Mouse (Mus musculus): ENCODE data around the gene Ttc3. TPM values are rescaled to one million over a fixed set of nuclear protein-coding genes. Genes with fewer than 3 reads are reported as not detected.

The Ttc3 gene
- polyA plus RNA-seq, 1 experiment, result 7.4 TPM

DNA sequence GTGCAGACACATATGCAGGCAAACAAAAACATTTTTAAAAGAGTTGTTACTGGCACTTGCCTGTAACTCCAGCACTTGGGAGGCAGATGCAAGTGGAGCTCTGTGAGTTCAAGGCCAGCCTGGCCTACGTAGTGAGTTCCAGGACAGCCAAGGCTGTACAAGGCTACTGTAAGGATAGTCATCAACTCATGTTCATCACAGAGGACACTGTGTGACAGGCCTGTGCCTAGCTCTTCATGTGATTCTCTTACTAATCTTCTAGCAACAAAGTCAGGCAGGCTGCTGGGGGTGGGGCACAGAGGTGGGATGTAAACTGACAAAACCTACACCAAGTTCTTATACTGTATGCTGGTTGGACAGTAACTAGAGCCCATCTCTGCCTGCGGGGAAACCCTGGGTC is 136.7 kb downstream of the Ttc3 start:
- Histone ChIP-seq H3K27me3 (ENCODE audit: control insufficient read depth, insufficient read depth, low read length) (no peaks in the 10 kb centered on the region), H3K4me1 (ENCODE audit: control insufficient read depth, insufficient read depth, insufficient read length, low read length) (no peaks in the 10 kb centered on the region), H3K36me3 (ENCODE audit: control insufficient read depth, insufficient read depth, low read length) (peaks cover 54% of the 10 kb centered on the region), H3K27ac (ENCODE audit: insufficient read depth, low read depth, low read length) (no peak overlapping the region), H3K4me3 (ENCODE audit: low read depth, low read length) (no peak overlapping the region)
- TF ChIP-seq POLR2A (IDR thresholded peaks at IDR 0.05; ENCODE audit: low read depth, low read length), result no peak
- no peak for TF ChIP-seq CTCF (IDR thresholded peaks at IDR 0.05; ENCODE audit: extremely low read depth, insufficient read length, insufficient replicate concordance, low read depth, low read length)
- WGBS, result 94% methylated on average over 2 of the region's 2 CpGs

DNA sequence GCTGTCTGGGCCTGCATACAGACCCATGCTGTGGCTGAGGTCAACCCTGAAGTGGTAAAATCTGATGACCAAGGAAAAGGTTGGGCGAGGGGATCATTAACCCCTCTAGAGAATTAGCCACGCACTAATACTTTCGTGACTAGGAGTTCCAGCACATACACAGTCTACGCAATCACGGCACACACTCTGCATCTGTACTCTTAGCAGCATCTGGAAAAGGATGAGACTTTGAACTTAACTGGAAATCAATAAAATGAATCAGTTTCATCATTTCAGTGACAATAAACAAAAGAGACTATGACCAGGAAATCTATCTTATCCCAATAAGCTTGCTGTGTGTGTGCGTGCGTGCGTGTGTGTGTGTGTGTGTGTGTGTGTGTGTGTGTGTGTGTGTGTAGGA is 138.4 kb downstream of the Ttc3 start:
- Histone ChIP-seq H3K36me3 (ENCODE audit: control insufficient read depth, insufficient read depth, low read length) (peaks cover 46% of the 10 kb centered on the region), H3K27ac (ENCODE audit: insufficient read depth, low read depth, low read length) (no peak overlapping the region), H3K27me3 (ENCODE audit: control insufficient read depth, insufficient read depth, low read length) (no peaks in the 10 kb centered on the region), H3K4me1 (ENCODE audit: control insufficient read depth, insufficient read depth, insufficient read length, low read length) (no peaks in the 10 kb centered on the region), H3K4me3 (ENCODE audit: low read depth, low read length) (no peak overlapping the region)
- WGBS, result 79% methylated on average over 8 of the region's 8 CpGs
- TF ChIP-seq POLR2A (IDR thresholded peaks at IDR 0.05; ENCODE audit: low read depth, low read length), result no peak
- TF ChIP-seq CTCF (IDR thresholded peaks at IDR 0.05; ENCODE audit: extremely low read depth, insufficient read length, insufficient replicate concordance, low read depth, low read length), result no peak

DNA sequence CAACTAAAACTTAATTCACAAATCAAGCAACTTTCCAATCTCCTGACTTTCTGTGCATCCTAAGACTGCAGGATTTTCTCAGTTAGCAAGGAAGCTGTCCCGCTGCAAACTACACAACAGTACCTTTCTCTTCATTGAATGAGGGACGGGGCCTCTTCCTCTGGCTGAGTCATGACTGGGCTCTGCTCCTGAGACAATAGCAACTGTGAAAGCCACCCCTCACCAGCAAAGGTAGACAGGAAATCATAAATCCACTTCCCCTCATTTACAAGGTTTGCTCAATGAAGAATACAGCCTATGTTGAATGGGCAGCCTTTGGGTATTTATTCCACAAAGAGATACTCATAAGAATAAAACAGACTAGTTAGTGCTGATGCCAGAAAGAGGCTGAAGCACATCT is 139.6 kb downstream of the Ttc3 start:
- Histone ChIP-seq H3K4me1 (ENCODE audit: control insufficient read depth, insufficient read depth, insufficient read length, low read length) (no peaks in the 10 kb centered on the region), H3K4me3 (ENCODE audit: low read depth, low read length) (no peak overlapping the region), H3K36me3 (ENCODE audit: control insufficient read depth, insufficient read depth, low read length) (peaks cover 36% of the 10 kb centered on the region), H3K27ac (ENCODE audit: insufficient read depth, low read depth, low read length) (no peak overlapping the region), H3K27me3 (ENCODE audit: control insufficient read depth, insufficient read depth, low read length) (no peaks in the 10 kb centered on the region)
- WGBS, result 88% methylated on average over 2 of the region's 2 CpGs
- no peak for TF ChIP-seq POLR2A (IDR thresholded peaks at IDR 0.05; ENCODE audit: low read depth, low read length)
- TF ChIP-seq CTCF (IDR thresholded peaks at IDR 0.05; ENCODE audit: extremely low read depth, insufficient read length, insufficient replicate concordance, low read depth, low read length), result no peak

DNA sequence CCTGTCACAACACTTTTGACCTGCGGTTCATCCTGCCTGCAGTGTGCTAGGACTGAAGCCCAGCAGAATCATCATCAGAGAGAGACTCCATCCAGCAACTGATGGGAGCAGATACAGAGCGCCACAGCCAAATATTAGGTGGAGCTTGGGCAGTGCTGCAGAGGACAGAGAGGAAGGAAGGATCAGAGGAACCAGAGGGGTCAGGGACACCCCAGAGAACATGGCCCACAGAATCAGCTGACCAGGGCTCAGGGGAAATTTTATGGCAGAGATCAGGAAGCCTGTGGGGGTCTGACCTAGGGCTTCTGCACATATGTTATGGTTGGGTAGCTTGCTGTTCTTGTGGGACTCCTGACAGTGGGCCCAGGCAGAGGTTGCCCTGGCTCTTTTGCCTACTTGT is 147.2 kb downstream of the Ttc3 start:
- TF ChIP-seq CTCF (IDR thresholded peaks at IDR 0.05; ENCODE audit: extremely low read depth, insufficient read length, insufficient replicate concordance, low read depth, low read length) (no peak), POLR2A (IDR thresholded peaks at IDR 0.05; ENCODE audit: low read depth, low read length) (no peak)
- no peaks in the 10 kb centered on the region for H3K27me3 ChIP-seq (ENCODE audit: control insufficient read depth, insufficient read depth, low read length)
- 81% methylated on average over 2 of the region's 2 CpGs for WGBS
- H3K27ac ChIP-seq (ENCODE audit: insufficient read depth, low read depth, low read length), result no peak overlapping the region
- no peaks in the 10 kb centered on the region for H3K36me3 ChIP-seq (ENCODE audit: control insufficient read depth, insufficient read depth, low read length)
- H3K4me1 ChIP-seq (ENCODE audit: control insufficient read depth, insufficient read depth, insufficient read length, low read length), result peaks cover 7% of the 10 kb centered on the region
- no peak overlapping the region for H3K4me3 ChIP-seq (ENCODE audit: low read depth, low read length)

Other genes starting within 250 kb of the Ttc3 start
- gene Hlcs, start 57.0 kb upstream of the Ttc3 start, polyA plus RNA-seq (2012; rRNA removed), result 2.6 and 3.2 TPM in 2 replicates
- 0.47 and 2.5 TPM in 2 replicates for gene Ripply3, start 42.2 kb upstream of the Ttc3 start, polyA plus RNA-seq (2012; rRNA removed)
- 10.1 and 11.2 TPM in 2 replicates for gene Pigp, start 1.2 kb downstream of the Ttc3 start, polyA plus RNA-seq (2012; rRNA removed)
- gene Vps26c, start 156.2 kb downstream of the Ttc3 start, polyA plus RNA-seq (2012; rRNA removed), result 13.6 and 16.6 TPM in 2 replicates
- gene Dyrk1a, start 199.4 kb downstream of the Ttc3 start, polyA plus RNA-seq (2012; rRNA removed), result 15.9 and 32.1 TPM in 2 replicates